Mouse (Mus musculus) liver, adult 2 months (tissue): ENCODE data around the gene Traf3ip1. TPM values are rescaled to one million over a fixed set of nuclear protein-coding genes. Genes with fewer than 3 reads are reported as not detected.
A peak's percentile ranks its signal among the peaks of the same experiment; 100 is the strongest.

Experiments used
- DNase-seq: peaks from one replicate; pipeline ENCODE4 v3.0.0-alpha.2; 2011; ENCODE audit warnings: low read depth, low spot score; ENCODE audit errors: extremely low read depth
- H3K27ac ChIP-seq: fragments of 200-500 bp; replicated peaks from 2 replicates; pipeline ENCODE4 v1.5.1; 2012; ENCODE audit warnings: low read depth, mild to moderate bottlenecking, control low read depth, inconsistent platforms, low read length; ENCODE audit not compliant: insufficient read depth
- H3K27me3 ChIP-seq: fragments of 200-500 bp; 2 replicates; pipeline ENCODE4 v1.6.1; 2012; ENCODE audit warnings: mild to moderate bottlenecking, moderate library complexity, low read length, inconsistent platforms; ENCODE audit not compliant: control insufficient read depth, insufficient read depth
- H3K36me3 ChIP-seq: fragments of 200-500 bp; 2 replicates; pipeline ENCODE4 v1.6.1; 2012; ENCODE audit warnings: low read length, inconsistent platforms; ENCODE audit not compliant: control insufficient read depth, insufficient read depth
- H3K4me1 ChIP-seq: fragments of 200-500 bp; 2 replicates; pipeline ENCODE4 v1.6.1; 2011; ENCODE audit warnings: low read length; ENCODE audit not compliant: control insufficient read depth, insufficient read depth
- H3K4me3 ChIP-seq: fragments of 200-500 bp; 2 replicates; pipeline ENCODE4 v1.5.1; 2011; ENCODE audit warnings: low read depth, mild to moderate bottlenecking, control low read depth, low read length, moderate library complexity; ENCODE audit not compliant: insufficient read depth
- H3K79me2 ChIP-seq: fragments of 200-500 bp; 2 replicates; pipeline ENCODE4 v1.6.1; 2012; ENCODE audit warnings: inconsistent platforms, mild to moderate bottlenecking, low read length, moderate library complexity; ENCODE audit not compliant: control insufficient read depth, insufficient read depth
- H3K9ac ChIP-seq: fragments of 200-500 bp; 2 replicates; pipeline ENCODE4 v1.6.1; 2012; ENCODE audit warnings: low read depth, mild to moderate bottlenecking, control low read depth, inconsistent platforms, low read length
- CTCF ChIP-seq: fragments of 200-500 bp; IDR thresholded peaks from 2 replicates; pipeline ENCODE4 v1.5.1; 2011; ENCODE audit warnings: low read depth, low read length, control low read depth
- POLR2A ChIP-seq: fragments of 200-500 bp; IDR thresholded peaks from 2 replicates; pipeline ENCODE4 v1.6.1; 2011; ENCODE audit warnings: low read length, control low read depth; ENCODE audit not compliant: insufficient read depth; ENCODE audit errors: extremely low read depth
- WGBS: fragments of 180-500 bp; shearing (Covaris S2); methylation state at CpG from one replicate; pipeline ENCODE4 v1.1.7; 2018; 5-methylcytosine and 5-hydroxymethylcytosine counted together
- polyA plus RNA-seq: library from polyadenylated mRNA; depleted of rRNA; stranded (reverse); fragments of >200 nt; gene quantifications from 2 replicates; pipeline ENCODE4 v1.2.3, GENCODE M21; 2012
- total RNA-seq: library from RNA; depleted of rRNA; stranded (reverse); fragments of >200 nt; gene quantifications from 2 replicates; pipeline ENCODE4 v1.2.3, GENCODE M21; 2014

Traf3ip1 gene
- total and polyA plus RNA-seq, 2 experiments, result 3.6 to 3.8 TPM

GRCm38 (mm10) chr1:91562977-91563590 is 68.6 kb downstream of the Traf3ip1 start:
- no peak overlapping the region for H3K4me3 ChIP-seq
- 80% methylated on average over 4 of the region's 4 CpGs for WGBS

GRCm38 (mm10) chr1:91564004-91564403 is 69.6 kb downstream of the Traf3ip1 start:
- 58% methylated on average over 3 of the region's 3 CpGs for WGBS
- no peaks in the 10 kb centered on the region for H3K4me1 ChIP-seq
- H3K4me3 ChIP-seq, result no peak overlapping the region
- no peaks in the 10 kb centered on the region for H3K27me3 ChIP-seq
- TF ChIP-seq POLR2A, result no peak
- TF ChIP-seq CTCF, result peak; percentile 47
- H3K79me2 ChIP-seq, result no peaks in the 10 kb centered on the region
- DNase-seq, result peak; percentile 5
- no peaks in the 10 kb centered on the region for H3K36me3 ChIP-seq
- no peak overlapping the region for H3K9ac ChIP-seq
- no peak overlapping the region for H3K27ac ChIP-seq

More at GRCm38 (mm10) chr1:91562977-91563590, 68.6 kb downstream of the Traf3ip1 start:
- Histone ChIP-seq H3K36me3 (no peaks in the 10 kb centered on the region; the same call in 1 of the 2 replicates), H3K27me3 (no peaks in the 10 kb centered on the region), H3K4me1 (no peaks in the 10 kb centered on the region), H3K79me2 (no peaks in the 10 kb centered on the region), H3K9ac (no peak overlapping the region), H3K27ac (no peak overlapping the region)
- TF ChIP-seq POLR2A (no peak), CTCF (no peak)
- DNase-seq, result no peak

DNA sequence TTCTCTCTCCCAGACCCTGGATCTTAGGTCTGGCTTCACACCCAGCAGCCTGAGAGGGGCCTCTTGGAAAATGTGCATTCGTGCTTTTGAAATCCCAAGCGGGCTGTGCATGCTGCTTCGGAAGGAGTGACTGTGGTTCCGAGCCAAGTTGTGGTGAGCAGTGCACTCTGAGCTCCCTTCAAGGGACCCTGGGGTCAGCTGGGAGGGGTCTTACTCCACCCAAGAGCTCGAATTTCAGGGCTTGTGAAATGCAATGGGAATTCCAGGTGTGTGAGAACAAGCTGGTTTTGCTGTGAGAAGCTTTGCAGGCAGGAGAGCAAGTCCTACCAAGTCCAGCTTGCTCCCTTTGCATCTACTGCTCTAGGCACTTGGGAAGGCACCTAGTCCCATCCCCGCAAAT is 70.2 kb downstream of the Traf3ip1 start:
- Histone ChIP-seq H3K9ac (no peak overlapping the region), H3K4me3 (no peak overlapping the region)
- WGBS, result 68% methylated on average over 6 of the region's 6 CpGs

GRCm38 (mm10) chr1:91567269-91567668 is 72.8 kb downstream of the Traf3ip1 start:
- WGBS, result 90% methylated on average over 2 of the region's 2 CpGs
- no peak overlapping the region for H3K9ac ChIP-seq
- H3K4me1 ChIP-seq, result no peaks in the 10 kb centered on the region
- H3K79me2 ChIP-seq, result no peaks in the 10 kb centered on the region
- TF ChIP-seq CTCF (no peak), POLR2A (no peak)
- DNase-seq, result no peak
- no peak overlapping the region for H3K27ac ChIP-seq
- H3K27me3 ChIP-seq, result no peaks in the 10 kb centered on the region
- no peaks in the 10 kb centered on the region for H3K36me3 ChIP-seq
- no peak overlapping the region for H3K4me3 ChIP-seq

More for the DNA sequence above, 70.2 kb downstream of the Traf3ip1 start:
- Histone ChIP-seq H3K4me1 (no peaks in the 10 kb centered on the region), H3K79me2 (no peaks in the 10 kb centered on the region), H3K27ac (no peak overlapping the region), H3K27me3 (no peaks in the 10 kb centered on the region), H3K36me3 (no peaks in the 10 kb centered on the region)
- no peak for DNase-seq
- TF ChIP-seq CTCF, result no peak
- no peak for TF ChIP-seq POLR2A

DNA sequence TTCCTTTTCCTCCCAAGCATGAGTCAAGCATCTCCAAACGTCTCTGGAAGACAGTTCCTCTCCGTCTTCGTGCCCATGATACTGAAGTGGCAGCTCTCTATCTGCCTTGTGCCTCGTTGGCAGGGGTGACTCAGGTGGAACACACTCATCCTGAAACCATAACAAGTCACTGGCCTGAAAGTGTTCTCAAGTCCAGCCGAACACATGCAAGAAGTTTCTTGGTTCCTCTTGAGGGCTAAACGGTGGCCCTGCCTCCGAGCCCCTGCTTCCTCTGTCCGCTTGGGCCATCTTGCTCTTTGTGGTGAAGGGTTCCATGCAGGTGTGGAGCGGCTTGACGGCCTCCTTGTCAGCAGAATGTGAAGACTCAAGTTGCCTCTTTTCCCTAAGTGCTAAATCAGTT is 78.0 kb downstream of the Traf3ip1 start:
- WGBS, result 71% methylated on average over 10 of the region's 10 CpGs
- no peaks in the 10 kb centered on the region for H3K27me3 ChIP-seq

DNA sequence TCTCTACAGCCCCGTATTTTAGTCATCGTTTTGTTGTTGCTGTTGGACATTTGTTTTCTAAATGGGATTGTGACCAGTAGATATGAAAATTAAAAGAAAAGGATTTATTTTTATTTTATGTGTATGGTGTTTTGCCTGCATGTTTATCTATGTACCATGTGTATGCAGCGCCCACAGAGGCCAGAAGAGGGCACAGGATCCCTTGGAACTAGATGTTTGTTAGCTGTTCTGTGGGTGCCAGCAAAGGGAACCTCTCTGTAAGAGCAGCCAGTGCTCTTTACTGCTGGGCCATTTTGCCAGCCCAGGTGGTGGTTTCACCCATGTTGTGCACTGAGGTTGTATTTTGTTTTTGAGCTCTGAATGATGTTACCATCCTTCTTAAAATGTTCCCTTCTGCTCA is 79.8 kb downstream of the Traf3ip1 start:
- WGBS, result 68% methylated on average over 3 of the region's 3 CpGs
- Histone ChIP-seq H3K27ac (no peak overlapping the region), H3K4me1 (no peaks in the 10 kb centered on the region), H3K36me3 (no peaks in the 10 kb centered on the region), H3K9ac (no peak overlapping the region), H3K27me3 (no peaks in the 10 kb centered on the region), H3K79me2 (no peaks in the 10 kb centered on the region), H3K4me3 (no peak overlapping the region)
- peak; percentile 21 for DNase-seq
- TF ChIP-seq CTCF (peak; percentile 53), POLR2A (no peak)

More for the DNA sequence above, 78.0 kb downstream of the Traf3ip1 start:
- Histone ChIP-seq H3K79me2 (no peaks in the 10 kb centered on the region), H3K36me3 (no peaks in the 10 kb centered on the region), H3K4me3 (no peak overlapping the region), H3K4me1 (no peaks in the 10 kb centered on the region), H3K27ac (no peak overlapping the region), H3K9ac (no peak overlapping the region)
- TF ChIP-seq CTCF (no peak), POLR2A (no peak)
- no peak for DNase-seq
